Mouse (Mus musculus) kidney, embryonic 16.5 days (tissue): ENCODE measurements around the gene Metrn. TPM values are rescaled to one million over a fixed set of nuclear protein-coding genes. Genes with fewer than 3 reads are reported as not detected.

Experiments
- ATAC-seq: fragments of 200-750 bp; cut with Nextera tagmentation; 2 replicates; pipeline ENCODE4 v1.8.0; 2017; ENCODE audit warnings: moderate TSS enrichment; ENCODE audit not compliant: low FRiP score, low TSS enrichment
- H3K27ac ChIP-seq: fragments of 300-500 bp; sonication (generic); 2 replicates; pipeline ENCODE4 v1.5.1; 2014; ENCODE audit warnings: low read length
- H3K27me3 ChIP-seq: fragments of 300-500 bp; sonication (generic); 2 replicates; pipeline ENCODE4 v1.6.1; 2014; ENCODE audit warnings: low read length, control low read depth, mixed read lengths; ENCODE audit not compliant: insufficient read depth
- H3K36me3 ChIP-seq: fragments of 300-500 bp; sonication (generic); 2 replicates; pipeline ENCODE4 v1.6.1; 2014; ENCODE audit warnings: low read length, control low read depth, mixed read lengths; ENCODE audit not compliant: insufficient read depth
- H3K4me1 ChIP-seq: fragments of 300-500 bp; sonication (generic); 2 replicates; pipeline ENCODE4 v1.6.1; 2014; ENCODE audit warnings: low read length, control low read depth, mixed read lengths; ENCODE audit not compliant: insufficient read depth
- H3K4me2 ChIP-seq: fragments of 300-500 bp; sonication (generic); replicated peaks from 2 replicates; pipeline ENCODE4 v1.6.1; 2014; ENCODE audit warnings: low read depth, low read length
- H3K4me3 ChIP-seq: fragments of 300-500 bp; sonication (generic); 2 replicates; pipeline ENCODE4 v1.5.1; 2014; ENCODE audit warnings: mild to moderate bottlenecking, low read length
- H3K9ac ChIP-seq: fragments of 300-500 bp; sonication (generic); replicated peaks from 2 replicates; pipeline ENCODE4 v1.6.1; 2014; ENCODE audit warnings: low read length
- H3K9me3 ChIP-seq: fragments of 300-500 bp; sonication (generic); 2 replicates; pipeline ENCODE4 v1.6.1; 2016; ENCODE audit warnings: low read length, control low read depth
- WGBS: fragments of 180-500 bp; shearing (Covaris S2); extraction: QIAGEN DNeasy Blood & Tissue Kit; methylation state at CpG from one replicate; pipeline ENCODE4 v1.1.7; 2014; 5-methylcytosine and 5-hydroxymethylcytosine counted together
- polyA plus RNA-seq: library from polyadenylated mRNA; unstranded; fragments of >200 nt; fragmentation: Nextera tagmentation; extraction: Ambion mirVana; gene quantifications from 2 replicates; pipeline ENCODE4 v1.2.1, GENCODE M21; 2015

The Metrn gene
- polyA plus RNA-seq, 1 experiment from 2014 or later, result 56.8 TPM

GRCm38 (mm10) chr17:25794197-25794596 is 2.7 kb downstream of the Metrn start:
- peaks cover 63% of the 10 kb centered on the region for H3K4me1 ChIP-seq
- H3K9ac ChIP-seq, result no peak overlapping the region
- no peaks in the 10 kb centered on the region for H3K27me3 ChIP-seq
- no peak overlapping the region for H3K4me2 ChIP-seq
- 0 out of 2 replicates have a peak, but pooled peaks cover 2% of the 10 kb centered on the region for H3K36me3 ChIP-seq
- H3K27ac ChIP-seq, result peak overlapping the region; percentile 5; the same call in 1 of the 2 replicates
- ATAC-seq, result no peak
- H3K9me3 ChIP-seq, result no peaks in the 10 kb centered on the region
- H3K4me3 ChIP-seq, result no peak overlapping the region
- 79% methylated on average over 13 of the region's 13 CpGs for WGBS

GRCm38 (mm10) chr17:25792615-25793014 is 4.3 kb downstream of the Metrn start, which contains the start of gene Fam173a:
Gene Fam173a, minus strand, starts transcription at chr17:25792901.
- Histone ChIP-seq H3K4me1 (peaks cover 62% of the 10 kb centered on the region), H3K36me3 (0 out of 2 replicates have a peak, but pooled peaks cover 2% of the 10 kb centered on the region), H3K9ac (peak within 1 kb of the TSS; percentile 85), H3K27me3 (no peaks in the 10 kb centered on the region), H3K27ac (peak within 1 kb of the TSS; percentile 99), H3K9me3 (no peaks in the 10 kb centered on the region), H3K4me2 (peak within 1 kb of the TSS; percentile 93), H3K4me3 (peak within 1 kb of the TSS; percentile 95)
- WGBS, result under 1% methylated on average over 12 of the region's 14 CpGs
- ATAC-seq, result peak; percentile 61

GRCm38 (mm10) chr17:25791843-25792527 is 5.0 kb downstream of the Metrn start:
- peak overlapping the region; percentile 93 for H3K4me2 ChIP-seq
- no peaks in the 10 kb centered on the region for H3K27me3 ChIP-seq
- WGBS, result under 1% methylated on average over 45 of the region's 45 CpGs
- H3K36me3 ChIP-seq, result 0 out of 2 replicates have a peak, but pooled peaks cover 2% of the 10 kb centered on the region
- H3K9me3 ChIP-seq, result no peaks in the 10 kb centered on the region
- peak overlapping the region; percentile 95 for H3K4me3 ChIP-seq
- H3K27ac ChIP-seq, result peak overlapping the region; percentile 99
- peak; percentile 42 for ATAC-seq
- peaks cover 56% of the 10 kb centered on the region for H3K4me1 ChIP-seq
- peak overlapping the region; percentile 85 for H3K9ac ChIP-seq

GRCm38 (mm10) chr17:25791320-25791842 is 5.6 kb downstream of the Metrn start:
- H3K36me3 ChIP-seq, result 0 out of 2 replicates have a peak, but pooled peaks cover 2% of the 10 kb centered on the region
- peak overlapping the region; percentile 85 for H3K9ac ChIP-seq
- WGBS, result 24% methylated on average over 19 of the region's 19 CpGs
- H3K27ac ChIP-seq, result peak overlapping the region; percentile 99
- H3K27me3 ChIP-seq, result no peaks in the 10 kb centered on the region
- H3K4me1 ChIP-seq, result peaks cover 54% of the 10 kb centered on the region
- peak overlapping the region; percentile 93 for H3K4me2 ChIP-seq
- ATAC-seq, result no peak
- H3K4me3 ChIP-seq, result peak overlapping the region; percentile 95
- no peaks in the 10 kb centered on the region for H3K9me3 ChIP-seq

GRCm38 (mm10) chr17:25786781-25787504 is 10.0 kb downstream of the Metrn start:
- Histone ChIP-seq H3K4me3 (no peak overlapping the region), H3K36me3 (peaks cover 16% of the 10 kb centered on the region), H3K27me3 (no peaks in the 10 kb centered on the region), H3K4me1 (peaks cover 29% of the 10 kb centered on the region), H3K4me2 (no peak overlapping the region), H3K9me3 (no peaks in the 10 kb centered on the region), H3K27ac (no peak overlapping the region), H3K9ac (no peak overlapping the region)
- ATAC-seq, result no peak
- 91% methylated on average over 9 of the region's 9 CpGs for WGBS

GRCm38 (mm10) chr17:25786280-25786679 is 10.7 kb downstream of the Metrn start, which contains the start of gene Ccdc78:
Gene Ccdc78, plus strand, starts transcription at chr17:25786580.
- H3K4me3 ChIP-seq, result peak within 1 kb of the TSS; percentile 85
- H3K36me3 ChIP-seq, result peaks cover 22% of the 10 kb centered on the region
- 78% methylated on average over 3 of the region's 3 CpGs for WGBS
- peak within 1 kb of the TSS; percentile 90 for H3K4me2 ChIP-seq
- H3K27ac ChIP-seq, result peak within 1 kb of the TSS; percentile 95
- no peaks in the 10 kb centered on the region for H3K27me3 ChIP-seq
- H3K4me1 ChIP-seq, result peaks cover 26% of the 10 kb centered on the region
- no peak for ATAC-seq
- H3K9me3 ChIP-seq, result no peaks in the 10 kb centered on the region
- peak within 1 kb of the TSS; percentile 86 for H3K9ac ChIP-seq

- H3K9ac ChIP-seq, result peak within 1 kb of the TSS; percentile 86
- H3K4me1 ChIP-seq, result peaks cover 16% of the 10 kb centered on the region
- H3K9me3 ChIP-seq, result no peaks in the 10 kb centered on the region
- peak within 1 kb of the TSS; percentile 85 for H3K4me3 ChIP-seq
- peak within 1 kb of the TSS; percentile 90 for H3K4me2 ChIP-seq
- whole genome bisulfite sequencing, result under 1% methylated on average over 23 of the region's 23 CpGs
- peak; percentile 79 for ATAC-seq
- peaks cover 30% of the 10 kb centered on the region for H3K36me3 ChIP-seq
- no peaks in the 10 kb centered on the region for H3K27me3 ChIP-seq
- peak within 1 kb of the TSS; percentile 95 for H3K27ac ChIP-seq
These were observed 11.6 kb downstream of the Metrn start, which contains the start of gene Haghl for GRCm38 (mm10) chr17:25785281-25785745. Gene Haghl, minus strand, starts transcription at chr17:25785673.

- Histone ChIP-seq H3K4me1 (peaks cover 16% of the 10 kb centered on the region), H3K4me2 (peak overlapping the region; percentile 90), H3K4me3 (peak overlapping the region; percentile 85), H3K36me3 (peaks cover 36% of the 10 kb centered on the region), H3K27ac (no peak overlapping the region), H3K9ac (peak overlapping the region; percentile 86), H3K9me3 (no peaks in the 10 kb centered on the region), H3K27me3 (no peaks in the 10 kb centered on the region)
- no peak for ATAC-seq
- 71% methylated on average over 15 of the region's 15 CpGs for WGBS
These were observed 12.9 kb downstream of the Metrn start for GRCm38 (mm10) chr17:25783861-25784574.

- WGBS, result 81% methylated on average over 7 of the region's 7 CpGs
- no peak overlapping the region for H3K4me2 ChIP-seq
- no peak overlapping the region for H3K27ac ChIP-seq
- H3K36me3 ChIP-seq, result peaks cover 36% of the 10 kb centered on the region
- H3K4me3 ChIP-seq, result no peak overlapping the region
- H3K4me1 ChIP-seq, result peaks cover 16% of the 10 kb centered on the region
- H3K9ac ChIP-seq, result no peak overlapping the region
- no peak for ATAC-seq
- H3K9me3 ChIP-seq, result no peaks in the 10 kb centered on the region
- no peaks in the 10 kb centered on the region for H3K27me3 ChIP-seq
These were observed 13.8 kb downstream of the Metrn start for GRCm38 (mm10) chr17:25783086-25783485.
